Mouse (Mus musculus): ENCODE measurements around the gene Plekhb2.

The Plekhb2 gene

GRCm38 (mm10) chr1:34831381-34831780 lies 18.4 kb upstream of the Plekhb2 start:
- no peak for DNase-seq (ENCODE audit: low spot score)

- no peak for DNase-seq (ENCODE audit: low spot score)
These were observed 14.9 kb upstream of the Plekhb2 start for GRCm38 (mm10) chr1:34834904-34835303.

- no peak for DNase-seq (ENCODE audit: low spot score)
These were observed 11.7 kb upstream of the Plekhb2 start for GRCm38 (mm10) chr1:34837951-34838689.

GRCm38 (mm10) chr1:34839241-34839640 lies 10.5 kb upstream of the Plekhb2 start:
- no peak for DNase-seq (ENCODE audit: low spot score)

- peak; percentile 38 for DNase-seq (ENCODE audit: low spot score)
These were observed 7.9 kb upstream of the Plekhb2 start for GRCm38 (mm10) chr1:34841709-34842388.

GRCm38 (mm10) chr1:34842389-34842861 lies 7.4 kb upstream of the Plekhb2 start:
- DNase-seq (ENCODE audit: low spot score) = peak; percentile 46

- peak; percentile 87 for DNase-seq (ENCODE audit: low spot score)
These were observed 6.7 kb upstream of the Plekhb2 start, which contains the start of gene Fam168b for GRCm38 (mm10) chr1:34842887-34843618. Fam168b (minus strand) TSS chr1:34843065.

- no peak for DNase-seq (ENCODE audit: low spot score)
These were observed 2.7 kb upstream of the Plekhb2 start for GRCm38 (mm10) chr1:34847070-34847469.

- DNase-seq (ENCODE audit: low spot score) = no peak
These were observed 764 bp downstream of the Plekhb2 start for GRCm38 (mm10) chr1:34850343-34851136.

GRCm38 (mm10) chr1:34851562-34851961 lies 1.8 kb downstream of the Plekhb2 start:
- DNase-seq (ENCODE audit: low spot score) = no peak

GRCm38 (mm10) chr1:34852116-34852878 lies 2.5 kb downstream of the Plekhb2 start:
- DNase-seq (ENCODE audit: low spot score) = no peak

- no peak for DNase-seq (ENCODE audit: low spot score)
These were observed 4.0 kb downstream of the Plekhb2 start for GRCm38 (mm10) chr1:34853786-34854185.

- no peak for DNase-seq (ENCODE audit: low spot score)
These were observed 5.4 kb downstream of the Plekhb2 start for GRCm38 (mm10) chr1:34855056-34855739.

GRCm38 (mm10) chr1:34858671-34859070 lies 8.9 kb downstream of the Plekhb2 start:
- DNase-seq (ENCODE audit: low spot score) = no peak

GRCm38 (mm10) chr1:34859761-34860160 lies 10.0 kb downstream of the Plekhb2 start:
- no peak for DNase-seq (ENCODE audit: low spot score)

GRCm38 (mm10) chr1:34860205-34860604 lies 10.4 kb downstream of the Plekhb2 start:
- no peak for DNase-seq (ENCODE audit: low spot score)

GRCm38 (mm10) chr1:34862877-34863276 lies 13.1 kb downstream of the Plekhb2 start:
- DNase-seq (ENCODE audit: low spot score) = no peak

- no peak for DNase-seq (ENCODE audit: low spot score)
These were observed 13.5 kb downstream of the Plekhb2 start for GRCm38 (mm10) chr1:34863323-34863722.

GRCm38 (mm10) chr1:34864243-34864642 lies 14.5 kb downstream of the Plekhb2 start:
- no peak for DNase-seq (ENCODE audit: low spot score)

- DNase-seq (ENCODE audit: low spot score) = no peak
These were observed 16.1 kb downstream of the Plekhb2 start for GRCm38 (mm10) chr1:34865866-34866265.
